Mouse (Mus musculus) stomach, embryonic 16.5 days (tissue): ENCODE measurements at regions not wholly inside any gene's neighbourhood (a gene's known extent, or its start where the extent isn't known, plus 50 kb on each side); places are given as distances from the start of the nearest gene placed in this dataset.

Experiments
- ATAC-seq: fragments of 200-750 bp; cut with Nextera tagmentation; 2 replicates; pipeline ENCODE4 v1.8.0; 2017; ENCODE audit warnings: moderate number of reproducible peaks, moderate TSS enrichment; ENCODE audit not compliant: insufficient read depth, low FRiP score
- H3K27ac ChIP-seq: fragments of 300-500 bp; sonication (generic); 2 replicates; pipeline ENCODE4 v1.5.1; 2014; ENCODE audit warnings: low read length
- H3K27me3 ChIP-seq: fragments of 300-500 bp; sonication (generic); 2 replicates; pipeline ENCODE4 v1.6.1; 2014; ENCODE audit warnings: low read length, control low read depth, mixed read lengths; ENCODE audit not compliant: control insufficient read depth, insufficient read depth
- H3K36me3 ChIP-seq: fragments of 300-500 bp; sonication (generic); 2 replicates; pipeline ENCODE4 v1.6.1; 2014; ENCODE audit warnings: low read length; ENCODE audit not compliant: control insufficient read depth, insufficient read depth
- H3K4me1 ChIP-seq: fragments of 300-500 bp; sonication (generic); 2 replicates; pipeline ENCODE4 v1.6.1; 2014; ENCODE audit warnings: low read length, control low read depth, mixed read lengths; ENCODE audit not compliant: control insufficient read depth, insufficient read depth
- H3K4me2 ChIP-seq: fragments of 300-500 bp; sonication (generic); 2 replicates; pipeline ENCODE4 v1.6.1; 2014; ENCODE audit warnings: low read depth, low read length, mixed read lengths
- H3K4me3 ChIP-seq: fragments of 300-500 bp; sonication (generic); replicated peaks from 2 replicates; pipeline ENCODE4 v1.5.1; 2014; ENCODE audit warnings: mild to moderate bottlenecking, low read length
- H3K9ac ChIP-seq: fragments of 300-500 bp; sonication (generic); 2 replicates; pipeline ENCODE4 v1.6.1; 2014; ENCODE audit warnings: low read length
- H3K9me3 ChIP-seq: fragments of 300-500 bp; sonication (generic); replicated peaks from 2 replicates; pipeline ENCODE4 v1.6.1; 2016; ENCODE audit warnings: low read length, control low read depth; ENCODE audit not compliant: control insufficient read depth
- WGBS: fragments of 180-500 bp; shearing (Covaris S2); extraction: QIAGEN DNeasy Blood & Tissue Kit; methylation state at CpG from one replicate; pipeline ENCODE4 v1.1.7; 2014; 5-methylcytosine and 5-hydroxymethylcytosine counted together

- Histone ChIP-seq H3K9me3 (no peaks in the 10 kb centered on the region), H3K4me1 (no peaks in the 10 kb centered on the region), H3K27me3 (no peaks in the 10 kb centered on the region), H3K4me2 (no peak overlapping the region), H3K27ac (no peak overlapping the region), H3K9ac (no peak overlapping the region), H3K4me3 (no peak overlapping the region), H3K36me3 (no peaks in the 10 kb centered on the region)
- 82% methylated on average over 13 of the region's 13 CpGs for WGBS
- ATAC-seq: no peak
Observed at GRCm38 (mm10) chr8:89465211-89465753, 421.3 kb upstream of the Sall1 start.

DNA sequence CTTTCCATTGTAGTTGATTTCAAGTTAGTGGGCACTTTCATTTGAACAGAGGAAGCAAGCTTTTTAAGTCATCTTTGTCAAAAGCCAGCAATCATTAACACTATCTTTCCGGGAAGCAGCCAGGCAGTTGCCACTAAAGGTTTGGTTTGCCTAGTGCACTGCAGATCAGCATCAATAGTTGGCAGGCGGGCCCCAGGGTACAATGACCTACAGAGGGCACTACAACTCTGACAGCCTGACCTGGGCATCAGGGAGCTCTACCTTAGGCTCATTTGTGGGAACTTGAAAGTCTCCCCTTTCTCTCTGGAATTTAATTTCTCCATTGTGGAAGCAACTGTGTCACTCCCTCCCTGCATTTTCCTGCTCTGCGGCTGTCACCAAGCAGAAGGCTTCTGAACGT, 412.6 kb upstream of the Sall1 start:
- H3K9me3 ChIP-seq: no peaks in the 10 kb centered on the region
- H3K36me3 ChIP-seq: no peaks in the 10 kb centered on the region
- H3K4me3 ChIP-seq: no peak overlapping the region
- H3K9ac ChIP-seq: no peak overlapping the region
- H3K4me2 ChIP-seq: no peak overlapping the region
- H3K27ac ChIP-seq: no peak overlapping the region
- ATAC-seq: no peak
- H3K4me1 ChIP-seq: no peaks in the 10 kb centered on the region
- no peaks in the 10 kb centered on the region; the same call in 1 of the 2 replicates for H3K27me3 ChIP-seq
- WGBS: 39% methylated on average over 4 of the region's 4 CpGs

DNA sequence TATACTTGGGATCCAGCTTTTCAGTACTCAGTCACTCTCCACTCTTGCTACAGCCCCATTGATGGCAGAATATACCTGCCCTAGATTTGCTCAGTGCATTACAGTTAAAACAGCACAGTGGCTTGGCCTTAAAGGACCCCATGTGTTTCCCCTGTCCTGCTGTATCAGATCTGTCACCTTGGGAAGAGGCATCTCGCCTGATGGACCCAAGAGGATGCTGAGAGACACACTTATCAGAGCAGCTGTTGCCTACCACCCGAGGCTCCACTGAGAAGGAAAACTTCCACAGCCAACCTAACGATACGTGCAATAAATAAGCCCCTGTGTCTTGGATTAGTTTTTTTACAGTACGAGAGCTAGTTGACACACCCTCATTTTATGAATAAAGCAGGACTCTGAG, 411.8 kb upstream of the Sall1 start:
- Histone ChIP-seq H3K36me3 (no peaks in the 10 kb centered on the region), H3K4me3 (no peak overlapping the region), H3K27me3 (no peaks in the 10 kb centered on the region; the same call in 1 of the 2 replicates), H3K4me1 (no peaks in the 10 kb centered on the region), H3K4me2 (no peak overlapping the region), H3K9ac (no peak overlapping the region), H3K9me3 (no peaks in the 10 kb centered on the region), H3K27ac (no peak overlapping the region)
- 68% methylated on average over 5 of the region's 5 CpGs for WGBS
- ATAC-seq: no peak

DNA sequence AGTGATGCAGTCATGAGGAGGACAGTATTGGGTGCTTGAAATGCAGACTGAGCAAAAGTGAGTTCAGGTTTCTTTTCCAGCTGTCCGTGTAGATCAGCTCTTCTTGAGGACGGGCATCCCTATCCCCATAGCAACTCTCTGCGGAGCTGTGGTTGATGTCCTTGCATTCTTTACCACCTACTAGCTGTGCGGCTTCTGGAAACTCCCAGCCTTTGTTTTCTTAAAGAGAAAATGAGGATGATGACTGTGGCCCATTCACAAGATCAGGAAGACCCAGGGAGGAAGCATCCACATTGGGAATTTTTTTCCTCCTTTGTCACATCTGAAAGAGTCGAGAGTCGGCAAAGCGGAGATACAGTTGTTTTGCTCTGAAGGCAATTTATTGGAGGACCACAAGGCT, 410.2 kb upstream of the Sall1 start:
- Histone ChIP-seq H3K4me1 (no peaks in the 10 kb centered on the region), H3K4me2 (no peak overlapping the region), H3K36me3 (no peaks in the 10 kb centered on the region), H3K27me3 (no peaks in the 10 kb centered on the region; the same call in 1 of the 2 replicates), H3K9ac (no peak overlapping the region), H3K27ac (no peak overlapping the region), H3K9me3 (no peaks in the 10 kb centered on the region), H3K4me3 (no peak overlapping the region)
- 80% methylated on average over 7 of the region's 7 CpGs for WGBS
- ATAC-seq: no peak

GRCm38 (mm10) chr8:89453724-89454123, 409.8 kb upstream of the Sall1 start:
- Histone ChIP-seq H3K9me3 (no peaks in the 10 kb centered on the region), H3K9ac (no peak overlapping the region), H3K4me1 (no peaks in the 10 kb centered on the region), H3K4me2 (no peak overlapping the region), H3K4me3 (no peak overlapping the region), H3K36me3 (no peaks in the 10 kb centered on the region), H3K27me3 (no peaks in the 10 kb centered on the region; the same call in 1 of the 2 replicates), H3K27ac (no peak overlapping the region)
- 89% methylated on average over 2 of the region's 2 CpGs for WGBS
- ATAC-seq: no peak

DNA sequence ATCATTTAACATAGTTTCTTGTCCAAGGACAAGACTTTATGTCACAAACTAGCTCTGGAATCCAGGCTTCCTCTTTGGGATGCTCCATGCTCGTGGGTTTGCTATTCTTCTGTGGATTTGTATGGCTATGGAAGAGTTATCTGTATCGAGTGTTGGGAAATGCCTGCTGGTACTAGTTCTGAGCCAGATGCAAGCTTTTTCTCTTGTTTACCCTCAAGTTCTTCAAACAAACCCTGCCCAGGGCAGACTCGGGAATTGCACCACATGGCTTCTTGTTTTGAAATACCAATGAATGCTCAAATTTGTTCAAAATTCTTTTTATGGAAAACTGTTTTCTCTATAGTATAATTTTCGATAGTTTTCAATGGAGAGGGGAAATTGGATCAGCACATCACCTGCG, 400.5 kb upstream of the Sall1 start:
- H3K27me3 ChIP-seq: no peaks in the 10 kb centered on the region
- no peaks in the 10 kb centered on the region for H3K4me1 ChIP-seq
- no peak overlapping the region for H3K9ac ChIP-seq
- H3K36me3 ChIP-seq: no peaks in the 10 kb centered on the region
- H3K9me3 ChIP-seq: no peaks in the 10 kb centered on the region
- H3K27ac ChIP-seq: no peak overlapping the region
- no peak overlapping the region for H3K4me2 ChIP-seq
- no peak overlapping the region for H3K4me3 ChIP-seq
- ATAC-seq: no peak
- 54% methylated on average over 5 of the region's 5 CpGs for WGBS

GRCm38 (mm10) chr8:89439304-89439703, 395.3 kb upstream of the Sall1 start:
- H3K4me1 ChIP-seq: no peaks in the 10 kb centered on the region
- no peaks in the 10 kb centered on the region for H3K9me3 ChIP-seq
- H3K9ac ChIP-seq: no peak overlapping the region
- no peak overlapping the region for H3K4me3 ChIP-seq
- 63% methylated on average over 6 of the region's 6 CpGs for WGBS
- no peak overlapping the region for H3K27ac ChIP-seq
- H3K4me2 ChIP-seq: no peak overlapping the region
- H3K27me3 ChIP-seq: no peaks in the 10 kb centered on the region
- ATAC-seq: no peak
- H3K36me3 ChIP-seq: no peaks in the 10 kb centered on the region

- no peaks in the 10 kb centered on the region for H3K36me3 ChIP-seq
- H3K27ac ChIP-seq: no peak overlapping the region
- no peak overlapping the region for H3K4me3 ChIP-seq
- no peaks in the 10 kb centered on the region for H3K9me3 ChIP-seq
- no peaks in the 10 kb centered on the region for H3K27me3 ChIP-seq
- no peak overlapping the region for H3K4me2 ChIP-seq
- no peak for ATAC-seq
- no peaks in the 10 kb centered on the region for H3K4me1 ChIP-seq
- no peak overlapping the region for H3K9ac ChIP-seq
- WGBS: 90% methylated on average over 3 of the region's 3 CpGs
Observed at GRCm38 (mm10) chr8:89426969-89427368, 383.0 kb upstream of the Sall1 start.

DNA sequence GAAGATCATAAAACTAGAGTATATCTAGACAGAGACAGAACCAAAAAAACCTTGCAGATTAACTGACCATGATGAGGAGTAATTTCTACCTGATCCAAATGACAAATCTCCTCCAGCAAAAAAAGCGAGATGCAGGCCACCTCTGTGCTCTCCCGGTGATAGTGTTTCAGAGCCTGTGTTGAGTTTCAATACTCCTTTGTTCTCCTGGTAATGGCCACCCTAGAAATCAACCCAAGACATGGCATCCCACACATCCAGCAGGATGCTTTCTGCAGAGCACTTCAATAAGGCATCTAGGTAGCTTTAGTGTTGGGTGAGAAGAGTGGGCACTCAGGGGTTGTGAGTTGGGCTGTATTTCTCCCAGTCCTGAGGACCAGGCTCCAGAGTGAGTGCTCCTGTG, 371.3 kb upstream of the Sall1 start:
- Histone ChIP-seq H3K36me3 (no peaks in the 10 kb centered on the region), H3K4me2 (no peak overlapping the region), H3K27ac (no peak overlapping the region), H3K27me3 (peaks cover 2% of the 10 kb centered on the region; the same call in 1 of the 2 replicates), H3K9me3 (no peaks in the 10 kb centered on the region; the same call in 1 of the 2 replicates), H3K9ac (no peak overlapping the region), H3K4me3 (no peak overlapping the region), H3K4me1 (no peaks in the 10 kb centered on the region)
- WGBS: 76% methylated on average over 2 of the region's 2 CpGs
- ATAC-seq: no peak

DNA sequence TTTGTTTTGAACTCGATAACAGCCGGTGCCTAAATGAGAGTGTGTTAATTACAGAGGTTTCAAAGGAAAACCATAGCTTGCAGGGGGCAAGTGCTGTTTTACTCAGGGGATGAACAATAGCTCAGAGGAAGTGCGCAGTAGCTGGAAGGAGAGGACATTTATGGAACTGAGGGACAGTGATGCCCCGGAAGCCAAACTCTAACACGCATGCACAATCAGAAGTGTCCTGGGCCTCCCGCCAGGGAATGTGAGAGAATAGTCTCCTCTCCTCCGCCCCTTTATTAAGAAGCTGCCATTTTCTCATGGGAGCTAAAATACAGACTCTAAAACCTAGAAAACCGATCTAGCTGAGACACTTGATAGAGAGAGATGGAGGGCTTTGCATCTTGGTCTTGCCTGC, 368.5 kb upstream of the Sall1 start:
- no peak for ATAC-seq

More for the DNA sequence above, 368.5 kb upstream of the Sall1 start:
- Histone ChIP-seq H3K36me3 (no peaks in the 10 kb centered on the region), H3K4me3 (no peak overlapping the region), H3K4me1 (no peaks in the 10 kb centered on the region), H3K27me3 (peaks cover 4% of the 10 kb centered on the region; the same call in 1 of the 2 replicates), H3K9ac (no peak overlapping the region), H3K27ac (no peak overlapping the region), H3K4me2 (no peak overlapping the region), H3K9me3 (no peaks in the 10 kb centered on the region)
- 73% methylated on average over 8 of the region's 8 CpGs for WGBS
